Mouse (Mus musculus) G1E (cell line): Measurements from ENCODE around the gene Sh2d1b1. TPM values are rescaled to one million over a fixed set of nuclear protein-coding genes. Genes with fewer than 3 reads are reported as not detected.

ENCODE experiments used
- ATAC-seq: 2 replicates; pipeline ENCODE4 v1.8.0; 2016; ENCODE audit warnings: mild to moderate bottlenecking; ENCODE audit not compliant: insufficient number of reproducible peaks, poor library complexity, low FRiP score, severe bottlenecking; ENCODE audit errors: extremely low read depth
- DNase-seq: peaks from one replicate; pipeline ENCODE4 v3.0.0; 2012; ENCODE audit warnings: low spot score
- H3K27me3 ChIP-seq: 2 replicates; pipeline ENCODE4 v1.6.1; 2012; ENCODE audit warnings: mild to moderate bottlenecking, low read length, inconsistent platforms; ENCODE audit not compliant: insufficient read depth
- H3K36me3 ChIP-seq: replicated peaks from 2 replicates; pipeline ENCODE3; 2012; ENCODE audit warnings: mild to moderate bottlenecking, inconsistent platforms
- H3K4me1 ChIP-seq: 2 replicates; pipeline ENCODE4 v1.6.1; 2012; ENCODE audit warnings: low read depth, low read length, inconsistent platforms, mixed read lengths; ENCODE audit not compliant: insufficient read depth
- H3K4me3 ChIP-seq: 2 replicates; pipeline ENCODE4 v1.5.1; 2012; ENCODE audit warnings: low read depth, mild to moderate bottlenecking, inconsistent platforms, low read length, moderate library complexity, mixed read lengths
- H3K9me3 ChIP-seq: replicated peaks from 2 replicates; pipeline ENCODE4 v1.6.1; 2012; ENCODE audit warnings: inconsistent platforms
- CTCF ChIP-seq: IDR thresholded peaks from 2 replicates; pipeline ENCODE4 v1.5.1; 2012; ENCODE audit warnings: low read depth, low read length, inconsistent platforms, mixed read lengths
- GATA1 ChIP-seq: IDR thresholded peaks from 2 replicates; pipeline ENCODE4 v1.6.1; 2012; ENCODE audit warnings: borderline replicate concordance, low read length, inconsistent platforms, mixed read lengths
- GATA2 ChIP-seq: IDR thresholded peaks from 2 replicates; pipeline ENCODE4 v1.6.1; 2012; ENCODE audit warnings: low read depth, low read length, inconsistent platforms, borderline replicate concordance
- POLR2AphosphoS5 ChIP-seq: IDR thresholded peaks from 2 replicates; pipeline ENCODE4 v1.6.1; 2012; ENCODE audit warnings: low read depth, low read length, inconsistent platforms; ENCODE audit not compliant: insufficient replicate concordance
- TAL1 ChIP-seq: conservative IDR thresholded peaks from 2 replicates; pipeline ENCODE4 v1.6.1; 2012; ENCODE audit warnings: low read depth, low read length, inconsistent platforms, mixed read lengths
- polyA plus RNA-seq: library from polyadenylated mRNA; stranded (reverse); fragments of >175 nt; gene quantifications from 2 replicates; pipeline ENCODE4 v1.2.3, GENCODE M21; 2012
- total RNA-seq, 2 experiments: library from RNA; stranded (forward) in 1 of 2; stranded (reverse) in 1 of 2; fragments of 200-1000 nt in 1 of 2; fragments of >200 nt in 1 of 2; fragmentation: Nextera tagmentation in 1 of 2; gene quantifications; 2 replicates each; pipeline ENCODE4 v1.2.3; 2014 to 2017

Gene Sh2d1b1
- total and polyA plus RNA-seq, 3 experiments: 0.16 TPM; not detected in 2

DNA sequence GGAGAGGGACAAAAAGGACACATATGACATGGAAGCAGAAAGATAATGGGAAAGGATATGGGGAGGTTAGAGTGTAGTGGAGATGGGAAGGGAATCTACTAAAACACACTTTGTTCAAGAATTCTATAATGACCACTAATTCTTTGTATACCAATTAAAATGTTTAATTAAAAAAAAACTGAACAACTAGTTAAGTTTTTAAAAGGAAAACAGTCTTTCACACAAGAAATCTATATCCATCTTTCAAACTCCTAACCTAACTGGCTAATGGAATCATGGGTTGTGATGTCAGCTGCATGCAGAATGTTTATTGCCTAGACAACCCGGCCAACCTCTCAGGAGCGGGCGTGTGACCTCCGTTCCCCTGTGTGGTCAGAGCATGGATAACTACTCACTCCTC, 31.4 kb downstream of the Sh2d1b1 start, which contains the start of gene Spata46:
Spata46 (plus strand) TSS at position 301 of the 400 bp plus-strand sequence.
- Histone ChIP-seq H3K4me1 (no peaks in the 10 kb centered on the region), H3K9me3 (no peaks in the 10 kb centered on the region), H3K27me3 (no peaks in the 10 kb centered on the region), H3K4me3 (no peak within 1 kb of the TSS), H3K36me3 (no peaks in the 10 kb centered on the region)
- DNase-seq (no peak), ATAC-seq (no peak)
- TF ChIP-seq POLR2AphosphoS5: no peak
- TF ChIP-seq GATA1: no peak
- no peak for TF ChIP-seq GATA2
- TF ChIP-seq TAL1: no peak
- no peak for TF ChIP-seq CTCF

GRCm38 (mm10) chr1:170311431-170311830, 34.3 kb downstream of the Sh2d1b1 start:
- TF ChIP-seq GATA2 (no peak), CTCF (no peak), GATA1 (no peak), TAL1 (no peak), POLR2AphosphoS5 (no peak)
- DNase-seq: no peak
- H3K27me3 ChIP-seq: peaks cover 6% of the 10 kb centered on the region; the same call in 1 of the 2 replicates
- H3K4me1 ChIP-seq: no peaks in the 10 kb centered on the region
- H3K9me3 ChIP-seq: no peaks in the 10 kb centered on the region
- no peaks in the 10 kb centered on the region for H3K36me3 ChIP-seq
- no peak for ATAC-seq
- H3K4me3 ChIP-seq: no peak overlapping the region

DNA sequence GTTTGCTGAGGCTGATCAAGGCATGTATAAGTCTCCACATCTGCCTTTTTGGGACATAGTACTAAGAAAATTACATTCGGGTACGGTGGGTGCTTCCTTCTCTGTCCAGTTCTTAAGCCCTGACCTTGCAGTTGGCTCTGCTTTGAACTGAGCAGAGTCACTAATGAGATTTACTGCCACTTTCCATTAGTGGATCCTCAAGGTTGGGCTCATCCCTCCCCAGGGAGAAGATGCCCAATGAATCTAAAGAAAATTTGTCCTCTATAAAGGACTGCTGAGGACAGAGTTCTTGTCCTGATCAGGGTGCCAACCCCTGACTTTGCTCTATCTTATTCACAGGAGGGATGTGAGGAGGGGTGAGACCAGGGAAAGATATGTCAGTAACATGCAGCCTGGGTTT, 44.9 kb downstream of the Sh2d1b1 start:
- Histone ChIP-seq H3K4me1 (no peaks in the 10 kb centered on the region), H3K27me3 (peaks cover 4% of the 10 kb centered on the region; the same call in 1 of the 2 replicates), H3K4me3 (no peak overlapping the region), H3K9me3 (no peaks in the 10 kb centered on the region), H3K36me3 (no peaks in the 10 kb centered on the region)
- TF ChIP-seq GATA1 (no peak), POLR2AphosphoS5 (no peak), GATA2 (no peak), CTCF (no peak), TAL1 (no peak)
- DNase-seq (no peak), ATAC-seq (no peak)

DNA sequence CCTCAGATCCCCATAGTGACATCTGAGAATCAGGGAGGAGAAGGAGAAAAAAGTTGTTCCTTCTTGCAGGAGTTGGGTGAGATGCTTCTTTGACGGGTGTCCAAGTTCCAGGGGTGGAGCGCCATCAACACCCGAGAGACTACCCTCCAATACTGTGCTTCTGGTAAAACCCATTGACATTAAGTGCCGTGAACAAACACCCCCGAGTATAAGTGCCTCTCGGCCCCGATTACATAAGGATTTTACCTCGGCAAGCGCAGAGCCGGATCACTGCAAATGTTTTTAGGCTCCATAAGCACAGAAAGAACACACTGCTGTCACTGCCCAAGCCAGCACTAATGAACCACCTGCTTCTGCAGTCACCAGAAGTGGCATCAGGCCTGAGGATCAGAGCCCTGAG, 45.9 kb downstream of the Sh2d1b1 start:
- Histone ChIP-seq H3K4me3 (no peak overlapping the region), H3K9me3 (no peaks in the 10 kb centered on the region), H3K36me3 (no peaks in the 10 kb centered on the region), H3K4me1 (no peaks in the 10 kb centered on the region), H3K27me3 (peaks cover 8% of the 10 kb centered on the region; the same call in 1 of the 2 replicates)
- ATAC-seq (no peak), DNase-seq (no peak)
- no peak for TF ChIP-seq GATA2
- TF ChIP-seq TAL1: no peak
- no peak for TF ChIP-seq POLR2AphosphoS5

GRCm38 (mm10) chr1:170324312-170324711, 47.2 kb downstream of the Sh2d1b1 start:
- DNase-seq (no peak), ATAC-seq (no peak)
- Histone ChIP-seq H3K4me1 (no peaks in the 10 kb centered on the region), H3K9me3 (no peaks in the 10 kb centered on the region), H3K27me3 (peaks cover 4% of the 10 kb centered on the region; the same call in 1 of the 2 replicates), H3K36me3 (no peaks in the 10 kb centered on the region), H3K4me3 (no peak overlapping the region)
- TF ChIP-seq GATA1 (no peak), GATA2 (no peak), POLR2AphosphoS5 (no peak), TAL1 (no peak), CTCF (no peak)

DNA sequence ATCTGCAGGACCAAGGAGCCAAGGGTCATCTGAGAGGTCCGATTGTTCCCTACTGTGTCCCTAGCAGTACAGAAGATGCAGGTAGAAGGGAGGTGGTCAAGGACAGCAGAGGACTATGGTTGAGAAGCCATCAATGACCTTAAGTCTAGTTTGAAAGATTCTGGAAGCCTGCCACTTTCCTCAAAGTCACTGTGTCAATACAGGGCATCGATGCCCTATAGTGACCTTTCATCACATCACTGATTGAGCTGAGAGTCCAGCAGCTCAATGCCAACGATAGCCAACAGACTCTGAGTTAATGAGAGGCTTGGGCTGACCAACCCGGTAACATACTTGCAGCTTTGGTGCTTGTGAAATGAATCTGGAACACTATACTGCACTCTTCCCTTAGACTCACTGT, 48.2 kb downstream of the Sh2d1b1 start:
- no peak for ATAC-seq
- DNase-seq: no peak
- Histone ChIP-seq H3K36me3 (no peaks in the 10 kb centered on the region), H3K4me3 (no peak overlapping the region), H3K27me3 (peaks cover 4% of the 10 kb centered on the region; the same call in 1 of the 2 replicates), H3K4me1 (no peaks in the 10 kb centered on the region), H3K9me3 (no peaks in the 10 kb centered on the region)
- no peak for TF ChIP-seq GATA2
- TF ChIP-seq TAL1: no peak
- no peak for TF ChIP-seq CTCF
- TF ChIP-seq POLR2AphosphoS5: no peak
- TF ChIP-seq GATA1: no peak

GRCm38 (mm10) chr1:170331926-170332325, 54.8 kb downstream of the Sh2d1b1 start:
- Histone ChIP-seq H3K36me3 (no peaks in the 10 kb centered on the region), H3K4me1 (no peaks in the 10 kb centered on the region), H3K9me3 (no peaks in the 10 kb centered on the region), H3K4me3 (no peak overlapping the region), H3K27me3 (peaks cover 4% of the 10 kb centered on the region; the same call in 1 of the 2 replicates)
- DNase-seq: no peak
- TF ChIP-seq TAL1: no peak
- TF ChIP-seq GATA1: no peak
- TF ChIP-seq GATA2: no peak
- TF ChIP-seq CTCF: no peak
- no peak for TF ChIP-seq POLR2AphosphoS5
- no peak for ATAC-seq
